Mouse (Mus musculus) 3T3-L1 (cell line): ENCODE data around the gene Gm19668.
"Not testable (repeated sequence)": the region's sequence is repeated elsewhere in the genome, so short reads cannot be mapped to it uniquely, and the experiment has no call there.

Source experiments
- DNase-seq: peaks from one replicate; pipeline ENCODE4 v3.0.0-alpha.2; 2015; ENCODE audit warnings: low read depth, low spot score

Gene Gm19668

GRCm38 (mm10) chr10:77771225-77771624 is 27.7 kb downstream of the Gm19668 start, which contains the start of gene Gm3238:
Gene Gm3238 (minus strand): TSS chr10:77771325.
- not testable (repeated sequence) for DNase-seq

DNA sequence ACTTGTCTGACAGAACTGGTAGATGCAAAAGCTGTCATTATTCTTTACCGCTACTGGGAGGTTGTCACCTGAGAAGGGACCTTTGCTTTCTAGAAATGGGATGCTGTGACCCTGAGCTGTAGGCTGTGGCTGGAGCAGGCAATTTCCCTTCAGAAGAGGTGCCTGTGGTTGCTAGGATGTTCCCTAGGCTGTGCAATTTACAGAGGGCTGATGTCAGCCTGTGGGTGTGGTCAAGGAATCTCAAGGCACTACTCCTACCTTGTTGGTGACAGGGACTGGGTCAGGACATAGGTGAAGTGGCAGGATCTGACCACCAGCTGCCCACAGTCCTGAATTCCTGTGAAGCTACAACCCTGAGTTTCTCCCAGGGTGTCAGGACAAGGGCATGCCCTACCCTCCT is 29.2 kb downstream of the Gm19668 start:
- DNase-seq = no peak

GRCm38 (mm10) chr10:77759582-77759981 is 39.4 kb downstream of the Gm19668 start, which contains the start of gene Gm3233:
Gene Gm3233 (minus strand): TSS chr10:77759682.
- DNase-seq = not testable (repeated sequence)

DNA sequence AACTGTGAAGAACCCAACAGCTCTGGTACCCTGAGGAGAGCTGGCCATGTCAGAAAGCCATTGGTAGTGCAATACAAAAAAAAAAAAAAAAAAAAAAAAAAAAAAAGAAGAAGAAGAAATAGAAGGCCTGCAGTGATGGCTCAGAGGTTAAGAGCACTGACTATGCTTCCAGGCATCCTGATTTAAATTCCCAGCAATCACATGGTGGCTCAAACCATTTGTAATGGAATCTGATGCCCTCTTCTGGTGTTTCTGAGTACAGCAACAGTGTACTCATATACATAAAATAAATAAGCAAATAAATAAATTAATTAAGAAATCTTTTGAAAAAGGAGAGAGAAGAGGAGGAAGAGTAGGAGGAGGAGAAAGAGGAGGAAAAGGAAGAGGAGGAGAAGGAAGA is 45.5 kb downstream of the Gm19668 start:
- DNase-seq = peak; percentile 38

DNA sequence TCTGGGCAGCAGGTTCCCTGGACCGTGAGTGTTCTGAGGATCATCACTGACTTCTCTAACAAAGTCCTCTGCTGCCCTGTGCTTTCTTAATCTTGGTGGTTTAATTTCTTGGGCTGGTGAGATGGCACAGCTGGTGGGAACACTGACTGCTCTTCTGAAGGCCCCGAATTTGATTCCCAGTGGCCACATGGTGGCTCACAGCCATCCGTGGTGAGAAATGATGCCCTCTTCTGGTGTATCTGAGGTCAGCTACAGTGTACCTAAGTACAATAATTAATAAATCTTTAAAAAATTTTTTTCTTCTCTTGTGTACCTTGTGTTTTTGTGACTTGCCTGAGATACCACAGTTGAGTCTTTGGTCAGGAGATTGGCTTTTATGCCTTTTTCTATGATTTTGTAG is 46.6 kb downstream of the Gm19668 start:
- DNase-seq = not testable (repeated sequence)

GRCm38 (mm10) chr10:77751254-77751653 is 47.7 kb downstream of the Gm19668 start, which contains the start of gene Gm9736:
Gene Gm9736 (minus strand): TSS chr10:77751354.
- DNase-seq = not testable (repeated sequence)

DNA sequence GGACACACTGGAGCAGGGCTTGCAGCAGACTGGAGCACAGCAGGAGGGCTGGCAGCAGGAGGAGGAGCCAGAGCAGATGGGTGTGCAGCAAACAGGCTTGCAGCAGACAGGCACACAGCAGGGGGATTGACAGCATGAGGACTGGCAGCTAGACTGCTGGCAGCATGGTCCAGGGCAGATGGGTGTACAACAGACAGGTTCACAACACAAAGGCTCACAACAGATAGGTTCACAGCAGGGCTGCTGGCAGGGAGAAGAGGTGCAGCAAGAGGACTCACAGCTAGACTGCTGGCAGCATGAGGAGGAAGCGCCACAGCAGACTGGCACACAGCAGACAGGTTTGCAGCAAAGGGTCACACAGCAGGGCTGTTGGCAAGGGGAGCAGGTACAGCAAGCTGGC is 48.2 kb downstream of the Gm19668 start:
- not testable (repeated sequence) for DNase-seq
